Mouse (Mus musculus): ENCODE data around the gene Krt80. TPM values are rescaled to one million over a fixed set of nuclear protein-coding genes. Genes with fewer than 3 reads are reported as not detected.

The Krt80 gene
- polyA plus RNA-seq, 1 experiment from 2014 or later = not detected

- H3K9ac ChIP-seq (ENCODE audit: low read length) = no peak overlapping the region
- no peak overlapping the region for H3K4me2 ChIP-seq
- no peaks in the 10 kb centered on the region for H3K27me3 ChIP-seq (ENCODE audit: control insufficient read depth, insufficient read depth, low read length)
- H3K36me3 ChIP-seq (ENCODE audit: control insufficient read depth, insufficient read depth, low read length) = no peaks in the 10 kb centered on the region
- no peak overlapping the region for H3K27ac ChIP-seq (ENCODE audit: low read depth, low read length)
- no peak overlapping the region for H3K4me3 ChIP-seq (ENCODE audit: low read depth, low read length)
- H3K4me1 ChIP-seq (ENCODE audit: control insufficient read depth, insufficient read depth, low read length) = no peaks in the 10 kb centered on the region
- ATAC-seq (ENCODE audit: low FRiP score) (no peak), DNase-seq (ENCODE audit: low spot score, missing footprints) (no peak)
- WGBS = 73% methylated on average over 11 of the region's 11 CpGs
- H3K9me3 ChIP-seq (ENCODE audit: control insufficient read depth, low read length) = no peaks in the 10 kb centered on the region
These were observed 1.2 kb downstream of the Krt80 start for GRCm38 (mm10) chr15:101368502-101369381.

GRCm38 (mm10) chr15:101368015-101368414, 1.9 kb downstream of the Krt80 start:
- Histone ChIP-seq H3K4me2 (no peak overlapping the region), H3K9me3 (ENCODE audit: control insufficient read depth, low read length) (no peaks in the 10 kb centered on the region), H3K27me3 (ENCODE audit: control insufficient read depth, insufficient read depth, low read length) (no peaks in the 10 kb centered on the region), H3K4me1 (ENCODE audit: control insufficient read depth, insufficient read depth, low read length) (no peaks in the 10 kb centered on the region), H3K27ac (ENCODE audit: low read depth, low read length) (no peak overlapping the region), H3K36me3 (ENCODE audit: control insufficient read depth, insufficient read depth, low read length) (no peaks in the 10 kb centered on the region), H3K9ac (ENCODE audit: low read length) (no peak overlapping the region), H3K4me3 (ENCODE audit: low read depth, low read length) (no peak overlapping the region)
- DNase-seq (ENCODE audit: low spot score, missing footprints) (no peak), ATAC-seq (ENCODE audit: low FRiP score) (no peak)
- 77% methylated on average over 6 of the region's 6 CpGs for WGBS

GRCm38 (mm10) chr15:101367497-101367896, 2.5 kb downstream of the Krt80 start:
- no peaks in the 10 kb centered on the region for H3K4me1 ChIP-seq (ENCODE audit: control insufficient read depth, insufficient read depth, low read length)
- no peak overlapping the region for H3K4me3 ChIP-seq (ENCODE audit: low read depth, low read length)
- no peak overlapping the region for H3K9ac ChIP-seq (ENCODE audit: low read length)
- no peak for ATAC-seq (ENCODE audit: low FRiP score)
- H3K4me2 ChIP-seq = no peak overlapping the region
- no peaks in the 10 kb centered on the region for H3K27me3 ChIP-seq (ENCODE audit: control insufficient read depth, insufficient read depth, low read length)
- no peak overlapping the region for H3K27ac ChIP-seq (ENCODE audit: low read depth, low read length)
- H3K36me3 ChIP-seq (ENCODE audit: control insufficient read depth, insufficient read depth, low read length) = no peaks in the 10 kb centered on the region
- 75% methylated on average over 8 of the region's 8 CpGs for WGBS
- H3K9me3 ChIP-seq (ENCODE audit: control insufficient read depth, low read length) = no peaks in the 10 kb centered on the region
- DNase-seq (ENCODE audit: low spot score, missing footprints) = no peak

DNA sequence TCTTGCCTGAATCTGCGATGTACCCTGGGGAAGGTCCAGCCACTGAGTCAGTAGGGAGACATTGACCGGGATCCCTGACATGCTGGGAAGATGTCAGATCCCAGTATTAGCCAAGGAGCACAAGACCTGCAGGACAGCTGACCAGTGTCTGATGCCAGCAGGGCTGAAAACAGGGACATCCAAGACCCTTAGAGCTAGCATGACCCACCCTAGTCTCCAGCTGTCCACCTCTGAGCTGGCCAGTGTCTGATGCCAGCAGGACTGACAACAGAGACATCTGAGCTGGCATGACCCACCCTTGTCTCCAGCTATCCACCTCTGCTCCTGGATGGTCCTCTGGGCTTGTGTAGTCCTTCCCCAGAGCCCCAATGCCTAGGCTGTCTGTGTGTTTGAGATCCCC, 3.0 kb downstream of the Krt80 start:
- ATAC-seq (ENCODE audit: low FRiP score) (no peak), DNase-seq (ENCODE audit: low spot score, missing footprints) (no peak)
- no peak overlapping the region for H3K4me3 ChIP-seq (ENCODE audit: low read depth, low read length)
- no peaks in the 10 kb centered on the region for H3K4me1 ChIP-seq (ENCODE audit: control insufficient read depth, insufficient read depth, low read length)
- no peak overlapping the region for H3K4me2 ChIP-seq
- no peak overlapping the region for H3K27ac ChIP-seq (ENCODE audit: low read depth, low read length)
- H3K36me3 ChIP-seq (ENCODE audit: control insufficient read depth, insufficient read depth, low read length) = no peaks in the 10 kb centered on the region
- no peaks in the 10 kb centered on the region for H3K27me3 ChIP-seq (ENCODE audit: control insufficient read depth, insufficient read depth, low read length)
- 42% methylated on average over 2 of the region's 2 CpGs for WGBS
- no peak overlapping the region for H3K9ac ChIP-seq (ENCODE audit: low read length)
- no peaks in the 10 kb centered on the region for H3K9me3 ChIP-seq (ENCODE audit: control insufficient read depth, low read length)

DNA sequence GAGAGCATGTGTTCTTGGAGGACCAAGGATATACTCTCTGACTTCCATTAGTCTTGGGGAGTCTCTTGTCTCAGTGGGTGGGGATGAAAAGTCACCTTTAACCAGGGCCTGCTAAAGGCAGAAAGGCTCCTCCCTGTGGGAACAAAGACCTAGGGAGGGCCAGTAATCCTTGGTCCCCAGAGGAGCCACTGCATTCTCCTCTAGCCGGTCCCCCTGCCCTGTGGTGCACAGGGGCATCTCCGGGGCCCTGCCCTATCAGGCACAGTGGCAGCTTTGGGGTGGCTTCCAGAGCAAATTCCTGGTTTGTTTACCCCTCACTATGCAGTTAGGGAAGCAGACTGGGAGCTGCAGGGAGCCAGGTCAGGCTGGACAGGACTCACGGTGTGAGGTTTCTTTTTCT, 3.5 kb downstream of the Krt80 start:
- DNase-seq (ENCODE audit: low spot score, missing footprints) (no peak), ATAC-seq (ENCODE audit: low FRiP score) (no peak)
- WGBS = 19% methylated on average over 3 of the region's 3 CpGs

DNA sequence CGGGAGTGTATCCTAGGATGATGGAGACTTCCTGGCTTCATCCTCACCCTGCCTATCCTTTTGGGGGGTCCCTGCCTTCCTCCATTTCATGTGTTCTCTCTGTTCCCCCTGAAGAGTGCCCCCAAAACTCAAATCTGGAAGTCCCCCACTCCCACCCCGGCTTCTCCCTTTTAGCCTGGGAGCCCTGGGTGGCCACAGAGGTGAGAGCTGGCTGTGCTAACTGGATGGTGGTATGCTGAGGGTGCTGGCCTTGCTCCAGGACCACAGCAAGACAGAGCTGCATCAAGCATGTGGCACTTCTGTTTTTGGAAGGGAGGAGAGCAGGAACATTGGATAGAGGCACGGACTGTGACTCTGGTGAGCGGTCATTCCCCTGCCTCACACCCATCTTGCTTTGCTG, 4.2 kb downstream of the Krt80 start:
- H3K4me1 ChIP-seq (ENCODE audit: control insufficient read depth, insufficient read depth, low read length) = no peaks in the 10 kb centered on the region
- WGBS = 77% methylated on average over 4 of the region's 4 CpGs

More for the DNA sequence above, 3.5 kb downstream of the Krt80 start:
- no peak overlapping the region for H3K27ac ChIP-seq (ENCODE audit: low read depth, low read length)
- no peaks in the 10 kb centered on the region for H3K9me3 ChIP-seq (ENCODE audit: control insufficient read depth, low read length)
- H3K27me3 ChIP-seq (ENCODE audit: control insufficient read depth, insufficient read depth, low read length) = no peaks in the 10 kb centered on the region
- H3K4me2 ChIP-seq = no peak overlapping the region
- H3K9ac ChIP-seq (ENCODE audit: low read length) = no peak overlapping the region
- H3K36me3 ChIP-seq (ENCODE audit: control insufficient read depth, insufficient read depth, low read length) = no peaks in the 10 kb centered on the region
- H3K4me1 ChIP-seq (ENCODE audit: control insufficient read depth, insufficient read depth, low read length) = no peaks in the 10 kb centered on the region
- H3K4me3 ChIP-seq (ENCODE audit: low read depth, low read length) = no peak overlapping the region

GRCm38 (mm10) chr15:101364891-101365671, 4.9 kb downstream of the Krt80 start:
- Histone ChIP-seq H3K9ac (ENCODE audit: low read length) (no peak overlapping the region), H3K36me3 (ENCODE audit: control insufficient read depth, insufficient read depth, low read length) (no peaks in the 10 kb centered on the region), H3K9me3 (ENCODE audit: control insufficient read depth, low read length) (no peaks in the 10 kb centered on the region), H3K4me3 (ENCODE audit: low read depth, low read length) (no peak overlapping the region), H3K4me2 (no peak overlapping the region), H3K27ac (ENCODE audit: low read depth, low read length) (no peak overlapping the region), H3K27me3 (ENCODE audit: control insufficient read depth, insufficient read depth, low read length) (no peaks in the 10 kb centered on the region), H3K4me1 (ENCODE audit: control insufficient read depth, insufficient read depth, low read length) (no peaks in the 10 kb centered on the region)
- ATAC-seq (ENCODE audit: low FRiP score) (no peak), DNase-seq (ENCODE audit: low spot score, missing footprints) (no peak)
- WGBS = 70% methylated on average over 7 of the region's 7 CpGs

More for the DNA sequence above, 4.2 kb downstream of the Krt80 start:
- no peak overlapping the region for H3K9ac ChIP-seq (ENCODE audit: low read length)
- no peak overlapping the region for H3K4me2 ChIP-seq
- H3K4me3 ChIP-seq (ENCODE audit: low read depth, low read length) = no peak overlapping the region
- H3K9me3 ChIP-seq (ENCODE audit: control insufficient read depth, low read length) = no peaks in the 10 kb centered on the region
- DNase-seq (ENCODE audit: low spot score, missing footprints) (no peak), ATAC-seq (ENCODE audit: low FRiP score) (no peak)
- H3K36me3 ChIP-seq (ENCODE audit: control insufficient read depth, insufficient read depth, low read length) = no peaks in the 10 kb centered on the region
- no peak overlapping the region for H3K27ac ChIP-seq (ENCODE audit: low read depth, low read length)
- no peaks in the 10 kb centered on the region for H3K27me3 ChIP-seq (ENCODE audit: control insufficient read depth, insufficient read depth, low read length)

DNA sequence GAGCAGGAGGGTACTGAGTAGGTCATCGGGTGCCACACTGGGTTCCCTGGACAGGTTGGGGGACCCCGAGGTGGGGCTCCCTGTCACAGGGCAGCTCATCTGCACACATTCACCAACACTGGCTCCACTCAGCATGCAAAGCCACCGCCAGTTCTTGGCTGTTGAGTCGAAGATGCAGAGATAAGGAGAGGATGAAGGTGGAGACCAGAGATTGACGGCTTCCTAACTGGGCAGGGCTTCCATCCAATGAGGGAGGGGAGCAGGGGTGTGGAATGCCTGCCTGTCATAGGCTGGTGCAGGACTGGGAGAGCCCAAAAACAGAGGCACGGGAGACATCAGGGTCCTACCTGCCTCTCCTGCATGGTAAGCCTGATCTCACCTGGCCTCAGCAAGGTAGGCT, 5.5 kb downstream of the Krt80 start:
- Histone ChIP-seq H3K27me3 (ENCODE audit: control insufficient read depth, insufficient read depth, low read length) (no peaks in the 10 kb centered on the region), H3K36me3 (ENCODE audit: control insufficient read depth, insufficient read depth, low read length) (no peaks in the 10 kb centered on the region), H3K9ac (ENCODE audit: low read length) (no peak overlapping the region), H3K4me1 (ENCODE audit: control insufficient read depth, insufficient read depth, low read length) (no peaks in the 10 kb centered on the region), H3K4me2 (no peak overlapping the region), H3K27ac (ENCODE audit: low read depth, low read length) (no peak overlapping the region), H3K9me3 (ENCODE audit: control insufficient read depth, low read length) (no peaks in the 10 kb centered on the region), H3K4me3 (ENCODE audit: low read depth, low read length) (no peak overlapping the region)
- WGBS = 75% methylated on average over 6 of the region's 6 CpGs
- DNase-seq (ENCODE audit: low spot score, missing footprints) = no peak
- ATAC-seq (ENCODE audit: low FRiP score) = no peak

DNA sequence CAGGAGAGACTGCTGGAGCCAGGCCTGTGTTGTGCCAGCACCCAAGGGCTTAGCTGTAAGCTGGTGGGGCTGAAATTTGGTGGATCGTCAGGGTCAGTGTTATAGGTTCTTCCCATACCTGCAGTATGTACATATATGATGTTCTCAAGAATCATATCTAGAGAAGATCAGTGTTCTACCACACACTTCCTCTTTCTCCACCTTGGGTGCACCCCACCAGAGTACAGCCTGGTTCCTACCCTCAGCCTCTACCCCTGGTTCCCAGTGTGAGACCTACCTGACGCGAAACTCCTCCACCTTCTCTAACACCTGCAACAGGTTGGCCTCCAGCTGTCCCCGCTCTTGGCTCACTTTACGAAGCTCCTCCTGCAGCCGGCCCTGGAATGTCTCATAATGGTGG, 6.0 kb downstream of the Krt80 start:
- WGBS = 84% methylated on average over 6 of the region's 6 CpGs
- H3K9ac ChIP-seq (ENCODE audit: low read length) = no peak overlapping the region
- ATAC-seq (ENCODE audit: low FRiP score) (no peak), DNase-seq (ENCODE audit: low spot score, missing footprints) (no peak)
- H3K9me3 ChIP-seq (ENCODE audit: control insufficient read depth, low read length) = no peaks in the 10 kb centered on the region
- H3K4me2 ChIP-seq = no peak overlapping the region
- no peaks in the 10 kb centered on the region for H3K4me1 ChIP-seq (ENCODE audit: control insufficient read depth, insufficient read depth, low read length)
- no peak overlapping the region for H3K27ac ChIP-seq (ENCODE audit: low read depth, low read length)
- H3K4me3 ChIP-seq (ENCODE audit: low read depth, low read length) = no peak overlapping the region
- H3K27me3 ChIP-seq (ENCODE audit: control insufficient read depth, insufficient read depth, low read length) = no peaks in the 10 kb centered on the region
- H3K36me3 ChIP-seq (ENCODE audit: control insufficient read depth, insufficient read depth, low read length) = no peaks in the 10 kb centered on the region
